Mouse (Mus musculus): ENCODE measurements at regions not wholly inside any gene's neighbourhood (a gene's known extent, or its start where the extent isn't known, plus 50 kb on each side); places are given as distances from the start of the nearest gene placed in this dataset.
A peak's percentile ranks its signal among the peaks of the same experiment; 100 is the strongest.

GRCm38 (mm10) chr13:32541611-32542010 lies 203.1 kb upstream of the Gmds start:
- DNase-seq (ENCODE audit: low spot score in 2 of 2): no peak

GRCm38 (mm10) chr13:32536241-32536640 lies 197.7 kb upstream of the Gmds start:
- DNase-seq (ENCODE audit: low spot score in 2 of 2): no peak

GRCm38 (mm10) chr13:32535602-32536001 lies 197.1 kb upstream of the Gmds start:
- no peak for DNase-seq (ENCODE audit: low spot score in 2 of 2)

- no peak for DNase-seq (ENCODE audit: low spot score in 2 of 2)
Measured at GRCm38 (mm10) chr13:32530926-32531512, 192.5 kb upstream of the Gmds start.

- DNase-seq (ENCODE audit: low spot score in 2 of 2): no peak
Measured at GRCm38 (mm10) chr13:32518611-32519344, 180.2 kb upstream of the Gmds start.

GRCm38 (mm10) chr13:32517514-32517913 lies 179.0 kb upstream of the Gmds start:
- no peak for DNase-seq (ENCODE audit: low spot score in 2 of 2)

GRCm38 (mm10) chr13:32509231-32510023 lies 170.9 kb upstream of the Gmds start:
- DNase-seq (ENCODE audit: low spot score in 2 of 2): no peak

GRCm38 (mm10) chr13:32508447-32508846 lies 169.9 kb upstream of the Gmds start:
- DNase-seq (ENCODE audit: low spot score in 2 of 2): no peak

- DNase-seq (ENCODE audit: low spot score in 2 of 2): no peak
Measured at GRCm38 (mm10) chr13:32507825-32508224, 169.3 kb upstream of the Gmds start.

GRCm38 (mm10) chr13:32498205-32498790 lies 159.8 kb upstream of the Gmds start:
- no peak for DNase-seq (ENCODE audit: low spot score in 2 of 2)

GRCm38 (mm10) chr13:32496263-32496662 lies 157.7 kb upstream of the Gmds start:
- DNase-seq (ENCODE audit: low spot score in 2 of 2): no peak

GRCm38 (mm10) chr13:32495063-32495462 lies 156.5 kb upstream of the Gmds start:
- DNase-seq (ENCODE audit: low spot score in 2 of 2): no peak

- no peak for DNase-seq (ENCODE audit: low spot score in 2 of 2)
Measured at GRCm38 (mm10) chr13:32493806-32494205, 155.3 kb upstream of the Gmds start.

- peak; percentile 53 to 78 for DNase-seq (ENCODE audit: low spot score in 2 of 2)
Measured at GRCm38 (mm10) chr13:32493309-32493708, 154.8 kb upstream of the Gmds start.

GRCm38 (mm10) chr13:32492566-32492965 lies 154.0 kb upstream of the Gmds start:
- peak in 1 of 2 experiments; percentile 29 for DNase-seq (ENCODE audit: low spot score in 2 of 2)

GRCm38 (mm10) chr13:32481444-32482058 lies 143.0 kb upstream of the Gmds start:
- DNase-seq (ENCODE audit: low spot score in 2 of 2): no peak

GRCm38 (mm10) chr13:32480029-32480428 lies 141.5 kb upstream of the Gmds start:
- DNase-seq (ENCODE audit: low spot score in 2 of 2): no peak

GRCm38 (mm10) chr13:32479118-32479818 lies 140.7 kb upstream of the Gmds start:
- peak; percentile 52 to 63 for DNase-seq (ENCODE audit: low spot score in 2 of 2)

GRCm38 (mm10) chr13:32465787-32466186 lies 127.2 kb upstream of the Gmds start:
- DNase-seq (ENCODE audit: low spot score in 2 of 2): no peak

GRCm38 (mm10) chr13:32465041-32465682 lies 126.6 kb upstream of the Gmds start:
- DNase-seq (ENCODE audit: low spot score in 2 of 2): no peak

All from right cerebral cortex, postnatal 10 days (tissue).